Mouse (Mus musculus) macrophage (primary cell): ENCODE data around the gene Gpr55. TPM values are rescaled to one million over a fixed set of nuclear protein-coding genes. Genes with fewer than 3 reads are reported as not detected.

Experiments used
- H3K27ac ChIP-seq: fragments of 350-480 bp; formaldehyde crosslinking; 2 replicates; pipeline ENCODE4 v1.9.0; 2021
- H3K36me3 ChIP-seq: fragments of 350-480 bp; formaldehyde crosslinking; 2 replicates; pipeline ENCODE4 v1.9.0; 2021; ENCODE audit errors: inconsistent target
- H3K4me3 ChIP-seq: fragments of 350-480 bp; formaldehyde crosslinking; 2 replicates; pipeline ENCODE4 v1.9.0; 2021; ENCODE audit errors: inconsistent target
- H3K79me2 ChIP-seq: fragments of 350-480 bp; formaldehyde crosslinking; 2 replicates; pipeline ENCODE4 v1.9.0; 2021; ENCODE audit errors: inconsistent target
- WGBS: methylation state at CpG from one replicate; pipeline ENCODE4 v1.1.7; 2026; ENCODE audit warnings: inconsistent platforms; ENCODE audit not compliant: missing documents; 5-methylcytosine and 5-hydroxymethylcytosine counted together
- polyA plus RNA-seq: library from polyadenylated mRNA; stranded (reverse); fragments of 250-400 nt; gene quantifications from 3 replicates; pipeline ENCODE4 v1.2.4, GENCODE M21; 2018; ENCODE audit warnings: inconsistent platforms

The Gpr55 gene
- polyA plus RNA-seq, 1 experiment from 2014 or later = 0.22 TPM

- peak overlapping the region; percentile 74 for H3K27ac ChIP-seq
Observed at GRCm38 (mm10) chr1:85895391-85895837, 65.4 kb downstream of the Gpr55 start.

GRCm38 (mm10) chr1:85894748-85895360 lies 66.0 kb downstream of the Gpr55 start:
- peaks cover 52% of the 10 kb centered on the region for H3K79me2 ChIP-seq
- H3K4me3 ChIP-seq = peak overlapping the region; percentile 90
- peak overlapping the region; percentile 74 for H3K27ac ChIP-seq
- H3K36me3 ChIP-seq = no peaks in the 10 kb centered on the region
- 1% methylated on average over 30 of the region's 30 CpGs for WGBS

More at GRCm38 (mm10) chr1:85895391-85895837, 65.4 kb downstream of the Gpr55 start:
- peaks cover 57% of the 10 kb centered on the region for H3K79me2 ChIP-seq
- 10% methylated on average over 13 of the region's 15 CpGs for WGBS
- H3K36me3 ChIP-seq = no peaks in the 10 kb centered on the region
- H3K4me3 ChIP-seq = peak overlapping the region; percentile 90

DNA sequence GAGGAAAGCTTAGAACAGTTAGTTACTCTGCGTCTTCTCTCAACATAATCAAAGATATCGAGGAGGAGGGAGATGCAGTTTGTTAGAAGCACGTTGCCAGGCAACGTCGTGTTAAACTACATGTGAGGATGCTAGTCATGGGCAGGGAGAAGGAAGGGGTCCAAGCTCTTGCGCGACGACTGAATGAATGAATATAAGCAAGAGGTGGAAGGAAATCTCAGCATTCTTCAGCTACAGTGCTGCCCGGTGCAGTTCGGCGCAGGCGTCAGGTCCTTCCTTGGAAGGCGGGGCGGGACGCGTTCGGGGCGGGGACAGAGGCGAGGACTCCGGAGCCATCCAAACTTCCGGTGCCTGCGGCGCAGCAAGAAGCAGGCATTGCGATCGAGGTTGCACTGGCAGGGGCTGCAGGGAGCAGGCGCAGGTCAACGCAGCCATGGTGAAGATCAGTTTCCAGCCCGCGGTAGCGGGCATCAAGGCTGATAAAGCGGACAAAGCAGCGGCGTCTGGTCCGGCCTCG lies 66.5 kb downstream of the Gpr55 start, which contains the start of gene Itm2c:
Gene Itm2c, plus strand, starts transcription at position 51 of the 517 bp plus-strand sequence.
- Histone ChIP-seq H3K79me2 (peaks cover 46% of the 10 kb centered on the region), H3K4me3 (peak within 1 kb of the TSS; percentile 90), H3K36me3 (no peaks in the 10 kb centered on the region), H3K27ac (peak within 1 kb of the TSS; percentile 74)
- WGBS = 2% methylated on average over 34 of the region's 35 CpGs

Other genes starting within 250 kb of the Gpr55 start
- gene A630001G21Rik, start 182.4 kb downstream of the Gpr55 start, polyA plus RNA-seq = 21.9 to 32.0 TPM (median 29.3 TPM) in 3 replicates
- 120 to 143 TPM (median 143 TPM) in 3 replicates for gene Cab39, start 167.6 kb downstream of the Gpr55 start, polyA plus RNA-seq
- gene Itm2c, start 66.7 kb downstream of the Gpr55 start, polyA plus RNA-seq = 124 to 253 TPM (median 156 TPM) in 3 replicates
- not detected in 3 replicates for gene 4933407L21Rik, start 32.5 kb downstream of the Gpr55 start, polyA plus RNA-seq
- not detected in 3 replicates for gene Spata3, start 55.8 kb upstream of the Gpr55 start, polyA plus RNA-seq
- gene 2810459M11Rik, start 84.9 kb upstream of the Gpr55 start, polyA plus RNA-seq = not detected in 3 replicates
- gene Psmd1, start 103.4 kb upstream of the Gpr55 start, polyA plus RNA-seq = 78.8 to 209 TPM (median 123 TPM) in 3 replicates
- 2.2 to 9.7 TPM (median 5.1 TPM) in 3 replicates for gene Htr2b, start 151.0 kb upstream of the Gpr55 start, polyA plus RNA-seq
- 5.7 TPM in 1 of 3 replicates, not detected in the others for gene Gm21972, start 172.6 kb upstream of the Gpr55 start, polyA plus RNA-seq
- gene Armc9, start 193.8 kb upstream of the Gpr55 start, polyA plus RNA-seq = 3.2 to 4.9 TPM (median 4.5 TPM) in 3 replicates